Comparison of ENCODE assay signal across 14 mouse cellular contexts in genomic region chr2:154379103-154379502, GRCm38 (mm10). TPM values are rescaled to one million over a fixed set of nuclear protein-coding genes. Genes with fewer than 3 reads are reported as not detected.
DNase-seq lines count a peak whose midpoint lies in the region; ATAC-seq lines count a peak whose summit lies in the region.
"Had no signal": no experiment of that assay in that cellular context is flagged by ENCODE, and none has a peak within 500 bp of the region (broad histone marks: within the 10 kb centered on the region; RNA-seq: fewer than 3 reads in every experiment).

No protein-coding gene starts in this region.

- H3K36me3 ChIP-seq in liver, embryonic 11.5 days (ENCODE audit: control insufficient read depth, insufficient read depth, low read length), result no peaks in the 10 kb centered on the region
- H3K36me3 ChIP-seq: intestine, embryonic 15.5 days; limb, embryonic 10.5 days had no signal

- no peaks in the 10 kb centered on the region for H3K27me3 ChIP-seq in liver, embryonic 11.5 days (replicated peaks; ENCODE audit: control insufficient read depth, insufficient read depth, low read length)
- H3K27me3 ChIP-seq: intestine, embryonic 15.5 days had no signal

- no peaks in the 10 kb centered on the region for H3K4me1 ChIP-seq in liver, embryonic 11.5 days (replicated peaks; ENCODE audit: control insufficient read depth, insufficient read depth, low read length)
- H3K4me1 ChIP-seq: intestine, embryonic 15.5 days; limb, embryonic 10.5 days had no signal

- H3K4me3 ChIP-seq in liver, embryonic 11.5 days (ENCODE audit: low read depth, low read length), result no peak overlapping the region
- H3K4me3 ChIP-seq: intestine, embryonic 15.5 days; limb, embryonic 10.5 days; megakaryocyte, embryonic 14.5 days; myocyte had no signal

- 85% methylated on average over 7 of the region's 7 CpGs for WGBS in liver, embryonic 11.5 days

- no peak overlapping the region for H3K9ac ChIP-seq in liver, embryonic 11.5 days (ENCODE audit: low read depth, low read length)
- H3K9ac ChIP-seq: intestine, embryonic 15.5 days had no signal

- intact Hi-C loops in heart, postnatal 10 days (cut with DNase I), result no loop called here

- no peak for ATAC-seq in liver, embryonic 11.5 days (replicated peaks; ENCODE audit: low FRiP score)
- ATAC-seq: intestine, embryonic 15.5 days had no signal

- no peak overlapping the region for H3K4me2 ChIP-seq in liver, embryonic 11.5 days
- H3K4me2 ChIP-seq: intestine, embryonic 15.5 days had no signal

- H3K9me3 ChIP-seq in liver, embryonic 11.5 days (ENCODE audit: control insufficient read depth, low read length), result no peaks in the 10 kb centered on the region
- H3K9me3 ChIP-seq: intestine, embryonic 15.5 days; limb, embryonic 10.5 days; megakaryocyte, embryonic 14.5 days had no signal

- DNase-seq in cerebellum, postnatal 10 days, result peak; percentile 52 to 58
- no peak for DNase-seq in cerebellum, adult 11-12 months
- peak; percentile 92 to 93 for DNase-seq in frontal cortex, adult 2 months (ENCODE audit: extremely low spot score in 1 of 2, low spot score in 1 of 2)
- DNase-seq in layer of hippocampus, postnatal 25 days (ENCODE audit: extremely low spot score in 1 of 2, low spot score in 1 of 2), result peak; percentile 69 to 71
- peak; percentile 91 for DNase-seq in right cerebral cortex, adult 2 months (ENCODE audit: low spot score in 2 of 2)
- no peak for DNase-seq in testis, postnatal 14 days (ENCODE audit: low spot score)
- no peak for DNase-seq in heart, postnatal 10 days
- DNase-seq in liver, embryonic 11.5 days (ENCODE audit: low spot score), result no peak
- DNase-seq: gastrocnemius, postnatal 36 days; lung, adult 18-20 months had no signal

- H3K27ac ChIP-seq in liver, embryonic 11.5 days (ENCODE audit: low read depth, low read length), result no peak overlapping the region
- H3K27ac ChIP-seq: intestine, embryonic 15.5 days; limb, embryonic 10.5 days had no signal

RNA-seq across cellular contexts. Expression of gene Cdk5rap1, which starts 6.3 kb away (rescaled TPM):
- polyA plus RNA-seq in frontal cortex, adult 2 months (2012; rRNA removed), result 13.6 and 19.0 TPM in 2 replicates
- 10 to 100 TPM; 17.7 to 18.7 TPM for total RNA-seq in layer of hippocampus, postnatal 25 days (2021)
- 10 to 100 TPM; 13.6 to 16.3 TPM for total RNA-seq in heart, postnatal 10 days (2021)
- 23.5 and 23.7 TPM in 2 replicates for polyA plus RNA-seq in liver, embryonic 11.5 days (2014; fragmentation: Nextera tagmentation; extraction: Ambion mirVana)

RNA-seq across cellular contexts. Expression of gene Snta1, which starts 28.8 kb away (rescaled TPM):
- polyA plus RNA-seq in frontal cortex, adult 2 months (2012; rRNA removed), result 37.3 and 37.8 TPM in 2 replicates
- total RNA-seq in layer of hippocampus, postnatal 25 days (2021), result 10 to 100 TPM; 39.1 to 44.3 TPM
- total RNA-seq in heart, postnatal 10 days (2021), result 100 to 1,000 TPM in 1 of 2 experiments, 10 to 100 TPM in 1; 82.6 to 106 TPM
- 1.5 and 2.4 TPM in 2 replicates for polyA plus RNA-seq in liver, embryonic 11.5 days (2014; fragmentation: Nextera tagmentation; extraction: Ambion mirVana)

RNA-seq across cellular contexts. Expression of gene Cbfa2t2, which starts 57.2 kb away (rescaled TPM):
- polyA plus RNA-seq in frontal cortex, adult 2 months (2012; rRNA removed), result 26.5 and 31.7 TPM in 2 replicates
- total RNA-seq in layer of hippocampus, postnatal 25 days (2021), result 10 to 100 TPM; 46.4 to 51.4 TPM
- 10 to 100 TPM; 23.5 to 25.3 TPM for total RNA-seq in heart, postnatal 10 days (2021)
- polyA plus RNA-seq in liver, embryonic 11.5 days (2014; fragmentation: Nextera tagmentation; extraction: Ambion mirVana), result 23.5 and 23.6 TPM in 2 replicates

Comparison
In these comparisons a context has a peak if more than half of its experiments do, and no peak if none do; other contexts are left out.
1. DNase-seq: peak in cerebellum, postnatal 10 days (2 of 2), frontal cortex, adult 2 months (2 of 2), layer of hippocampus, postnatal 25 days (2 of 2) and right cerebral cortex, adult 2 months (2 of 2); none in cerebellum, adult 11-12 months (single experiment), testis, postnatal 14 days (single experiment), heart, postnatal 10 days (0 of 2) and liver, embryonic 11.5 days (single experiment).